ENCODE assay signal across 12 mouse cellular contexts in the genomic region with DNA sequence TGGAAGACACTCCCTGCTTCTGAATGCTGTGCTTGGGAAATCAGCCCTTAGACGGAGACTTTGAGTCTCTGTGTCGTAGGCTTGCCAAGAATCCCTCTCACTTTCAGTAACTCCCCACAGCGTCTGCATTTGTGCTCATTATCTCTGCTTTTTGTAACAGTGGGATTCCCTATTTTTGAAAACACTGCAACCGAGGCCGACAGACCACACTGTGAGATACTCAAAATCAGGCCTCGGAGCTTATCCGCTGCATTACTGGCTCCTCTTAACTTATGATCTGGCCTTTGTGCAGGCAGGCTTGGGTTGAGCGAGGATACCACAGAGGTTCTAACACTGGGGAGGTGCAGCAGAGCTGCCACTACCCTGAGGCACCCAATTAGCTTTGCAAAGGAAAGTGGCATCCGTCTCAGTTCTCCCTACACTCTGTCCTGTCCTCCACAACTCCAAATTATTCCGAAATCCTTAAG.
DNase-seq lines count a peak whose midpoint lies in the region; ATAC-seq lines count a peak whose summit lies in the region.
"Had no signal": no experiment of that assay in that cellular context is flagged by ENCODE, and none has a peak within 500 bp of the region (broad histone marks: within the 10 kb centered on the region; RNA-seq: fewer than 3 reads in every experiment).

No protein-coding gene starts in this region.

- H3K4me2 ChIP-seq in neural tube, embryonic 12.5 days (replicated peaks): no peak overlapping the region
- no peak overlapping the region for H3K4me2 ChIP-seq in neural tube, embryonic 15.5 days
- H3K4me2 ChIP-seq in hindbrain, embryonic 14.5 days (replicated peaks): 0 out of 2 replicates have a peak overlapping the region, but pooled peaks have one; percentile 7
- H3K4me2 ChIP-seq in neural tube, embryonic 13.5 days: no peak overlapping the region
- H3K4me2 ChIP-seq: embryonic facial prominence, embryonic 12.5 days; liver, embryonic 11.5 days had no signal

- no peak for DNase-seq in frontal cortex, postnatal 36 days (ENCODE audit: low spot score in 2 of 2)
- DNase-seq in hindbrain, embryonic 14.5 days (ENCODE audit: low spot score): peak; percentile 33
- DNase-seq in urinary bladder, postnatal 36 days (ENCODE audit: low spot score in 2 of 2): no peak
- DNase-seq: adrenal gland, adult 2 months; kidney, postnatal 25 days had no signal

- no peak overlapping the region for H3K9ac ChIP-seq in neural tube, embryonic 12.5 days
- no peak overlapping the region for H3K9ac ChIP-seq in neural tube, embryonic 15.5 days (replicated peaks)
- no peak overlapping the region for H3K9ac ChIP-seq in hindbrain, embryonic 14.5 days
- H3K9ac ChIP-seq in neural tube, embryonic 13.5 days: no peak overlapping the region; the same call in 1 of the 2 replicates
- H3K9ac ChIP-seq: embryonic facial prominence, embryonic 12.5 days had no signal

- peaks cover 26% of the 10 kb centered on the region for H3K4me1 ChIP-seq in neural tube, embryonic 12.5 days
- H3K4me1 ChIP-seq in neural tube, embryonic 15.5 days: peaks cover 32% of the 10 kb centered on the region
- peaks cover 40% of the 10 kb centered on the region for H3K4me1 ChIP-seq in hindbrain, embryonic 14.5 days (replicated peaks; ENCODE audit: control insufficient read depth, insufficient read depth, low read length)
- peaks cover 62% of the 10 kb centered on the region for H3K4me1 ChIP-seq in neural tube, embryonic 13.5 days (replicated peaks)

- WGBS in neural tube, embryonic 12.5 days: 36% methylated on average over 10 of the region's 10 CpGs
- 28% methylated on average over 10 of the region's 10 CpGs for WGBS in neural tube, embryonic 15.5 days
- WGBS in hindbrain, embryonic 14.5 days: 22% methylated on average over 10 of the region's 10 CpGs
- 24% methylated on average over 10 of the region's 10 CpGs for WGBS in neural tube, embryonic 13.5 days

- no peaks in the 10 kb centered on the region for H3K27me3 ChIP-seq in neural tube, embryonic 12.5 days (replicated peaks)
- no peaks in the 10 kb centered on the region for H3K27me3 ChIP-seq in neural tube, embryonic 15.5 days (replicated peaks)
- H3K27me3 ChIP-seq in hindbrain, embryonic 14.5 days (ENCODE audit: control insufficient read depth, insufficient read depth, low read length): no peaks in the 10 kb centered on the region
- no peaks in the 10 kb centered on the region for H3K27me3 ChIP-seq in neural tube, embryonic 13.5 days
- H3K27me3 ChIP-seq: embryonic facial prominence, embryonic 12.5 days had no signal

- H3K4me3 ChIP-seq in neural tube, embryonic 12.5 days: no peak overlapping the region
- no peak overlapping the region for H3K4me3 ChIP-seq in neural tube, embryonic 15.5 days (replicated peaks)
- H3K4me3 ChIP-seq in hindbrain, embryonic 14.5 days (replicated peaks; ENCODE audit: low read length): no peak overlapping the region
- no peak overlapping the region for H3K4me3 ChIP-seq in neural tube, embryonic 13.5 days
- H3K4me3 ChIP-seq: embryonic facial prominence, embryonic 12.5 days had no signal

- no peaks in the 10 kb centered on the region for H3K36me3 ChIP-seq in neural tube, embryonic 12.5 days
- no peaks in the 10 kb centered on the region for H3K36me3 ChIP-seq in neural tube, embryonic 15.5 days
- H3K36me3 ChIP-seq in hindbrain, embryonic 14.5 days (replicated peaks; ENCODE audit: control insufficient read depth, insufficient read depth): no peaks in the 10 kb centered on the region
- no peaks in the 10 kb centered on the region for H3K36me3 ChIP-seq in neural tube, embryonic 13.5 days
- H3K36me3 ChIP-seq: embryonic facial prominence, embryonic 12.5 days had no signal

- peak; percentile 20; the same call in 1 of the 2 replicates for ATAC-seq in frontal cortex, adult (ENCODE audit: low TSS enrichment)
- 0 out of 2 replicates have a peak, but pooled peaks have one; percentile 31 for ATAC-seq in neural tube, embryonic 12.5 days (ENCODE audit: low FRiP score, low read depth)
- ATAC-seq in neural tube, embryonic 15.5 days (ENCODE audit: low FRiP score): no peak
- peak; percentile 60 for ATAC-seq in hindbrain, embryonic 14.5 days (ENCODE audit: low FRiP score)
- ATAC-seq in neural tube, embryonic 13.5 days (ENCODE audit: low read depth): 0 out of 2 replicates have a peak, but pooled peaks have one; percentile 41
- ATAC-seq in megakaryocyte-erythroid progenitor cell, adult 5-6 weeks (replicated peaks; ENCODE audit: low FRiP score, low TSS enrichment, poor library complexity, severe bottlenecking): no peak

- H3K9me3 ChIP-seq in neural tube, embryonic 12.5 days: no peaks in the 10 kb centered on the region
- no peaks in the 10 kb centered on the region for H3K9me3 ChIP-seq in neural tube, embryonic 15.5 days (replicated peaks)
- no peaks in the 10 kb centered on the region for H3K9me3 ChIP-seq in hindbrain, embryonic 14.5 days (ENCODE audit: control insufficient read depth, low read length)
- no peaks in the 10 kb centered on the region for H3K9me3 ChIP-seq in neural tube, embryonic 13.5 days
- H3K9me3 ChIP-seq: embryonic facial prominence, embryonic 12.5 days had no signal

- no peak overlapping the region for H3K27ac ChIP-seq in neural tube, embryonic 12.5 days
- no peak overlapping the region for H3K27ac ChIP-seq in neural tube, embryonic 15.5 days (replicated peaks)
- H3K27ac ChIP-seq in hindbrain, embryonic 14.5 days: peak overlapping the region; percentile 69
- peak overlapping the region; percentile 50 for H3K27ac ChIP-seq in neural tube, embryonic 13.5 days (replicated peaks)
- H3K27ac ChIP-seq: embryonic facial prominence, embryonic 12.5 days had no signal

Comparison
In these comparisons a context has a peak if more than half of its experiments do, and no peak if none do; other contexts are left out.
1. ATAC-seq: peak in frontal cortex, adult (single experiment), neural tube, embryonic 12.5 days (single experiment), hindbrain, embryonic 14.5 days (single experiment) and neural tube, embryonic 13.5 days (single experiment); none in neural tube, embryonic 15.5 days (single experiment) and megakaryocyte-erythroid progenitor cell, adult 5-6 weeks (single experiment).
2. H3K27ac ChIP-seq: peak in hindbrain, embryonic 14.5 days (single experiment) and neural tube, embryonic 13.5 days (single experiment); none in neural tube, embryonic 12.5 days (single experiment) and neural tube, embryonic 15.5 days (single experiment).